Mouse (Mus musculus): Measurements from ENCODE around the gene Rnf212b. TPM values are rescaled to one million over a fixed set of nuclear protein-coding genes. Genes with fewer than 3 reads are reported as not detected.

Rnf212b gene
- polyA plus RNA-seq, 1 experiment from 2014 or later, result not detected

DNA sequence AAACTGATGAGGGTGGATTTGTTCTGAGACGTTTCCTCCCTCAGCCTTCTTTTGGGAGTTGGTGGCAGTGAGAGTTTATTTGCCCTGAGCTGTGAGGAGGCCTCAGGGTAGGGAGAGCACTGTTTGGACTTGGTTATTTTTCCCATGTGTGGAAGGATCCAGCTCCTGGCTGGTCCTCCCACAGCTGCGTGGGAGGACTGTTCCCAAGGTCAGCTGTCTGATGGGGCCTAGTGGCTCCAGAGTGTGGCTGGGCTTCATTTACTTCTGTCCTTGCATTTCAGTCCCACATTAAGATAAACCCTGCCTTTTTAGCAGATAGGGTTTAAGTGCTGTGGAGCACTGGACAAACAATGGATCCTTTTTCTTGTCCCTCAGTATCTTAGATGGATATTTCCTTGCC, 83.5 kb downstream of the Rnf212b start:
- 32% methylated on average over 2 of the region's 2 CpGs for WGBS
- Histone ChIP-seq H3K9me3 (replicated peaks) (no peaks in the 10 kb centered on the region), H3K36me3 (peaks cover 35% of the 10 kb centered on the region), H3K4me2 (no peak overlapping the region), H3K27ac (ENCODE audit: poor library complexity, severe bottlenecking) (peak overlapping the region; percentile 56), H3K27me3 (replicated peaks) (no peaks in the 10 kb centered on the region), H3K4me3 (no peak overlapping the region), H3K4me1 (replicated peaks) (peaks cover 22% of the 10 kb centered on the region), H3K9ac (peak overlapping the region; percentile 59; the same call in 1 of the 2 replicates)
- ATAC-seq (ENCODE audit: insufficient number of reproducible peaks, low FRiP score), result no peak

DNA sequence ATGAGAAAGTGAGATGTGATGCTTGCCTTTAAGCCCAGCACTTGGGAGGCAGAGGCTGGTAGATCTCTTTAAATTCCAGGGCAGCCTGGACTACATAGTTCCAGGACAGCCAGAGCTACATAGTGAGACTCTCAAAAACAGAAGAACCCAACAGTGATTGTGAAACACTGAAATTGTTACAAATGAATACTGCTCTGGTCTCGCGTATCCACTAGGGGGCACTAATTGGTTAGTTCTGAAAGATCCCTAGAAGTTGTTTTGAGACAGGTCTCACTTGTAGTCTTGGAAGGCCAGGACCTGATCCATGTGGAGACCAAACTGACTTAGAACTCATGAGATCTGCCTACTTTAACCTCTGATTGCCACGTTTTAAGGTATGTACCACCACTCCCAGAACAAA, 86.4 kb downstream of the Rnf212b start:
- H3K36me3 ChIP-seq, result peaks cover 43% of the 10 kb centered on the region

DNA sequence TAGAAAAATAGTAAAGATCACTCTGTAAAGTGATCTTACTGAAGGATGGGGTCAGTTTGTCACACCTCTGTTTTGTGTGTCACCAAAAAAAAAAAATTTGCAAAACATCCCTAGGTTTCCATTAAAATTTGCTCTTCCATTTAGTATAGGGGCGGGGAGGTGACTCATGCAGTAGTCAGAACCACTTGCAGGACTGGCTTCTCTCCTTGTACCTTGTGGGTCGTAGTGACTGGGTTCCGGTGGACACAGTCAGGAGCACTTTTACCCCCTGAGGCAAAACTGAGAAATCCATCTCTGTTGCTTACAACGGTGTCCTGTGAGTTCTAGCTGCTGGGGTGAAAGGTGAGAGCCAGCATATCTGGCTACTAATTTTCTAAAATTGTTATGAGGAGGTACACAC, 89.7 kb downstream of the Rnf212b start:
- no peak overlapping the region for H3K4me2 ChIP-seq
- H3K9ac ChIP-seq, result no peak overlapping the region
- 88% methylated on average over 4 of the region's 4 CpGs for WGBS
- no peak overlapping the region for H3K27ac ChIP-seq (ENCODE audit: poor library complexity, severe bottlenecking)
- no peaks in the 10 kb centered on the region for H3K9me3 ChIP-seq (replicated peaks)
- H3K27me3 ChIP-seq (replicated peaks), result 0 out of 2 replicates have a peak, but pooled peaks cover 6% of the 10 kb centered on the region
- peaks cover 10% of the 10 kb centered on the region; the same call in 1 of the 2 replicates for H3K4me1 ChIP-seq (replicated peaks)
- peaks cover 42% of the 10 kb centered on the region for H3K36me3 ChIP-seq
- H3K4me3 ChIP-seq, result no peak overlapping the region
- no peak for ATAC-seq (ENCODE audit: insufficient number of reproducible peaks, low FRiP score)

More for the DNA sequence above, 86.4 kb downstream of the Rnf212b start:
- ATAC-seq (ENCODE audit: insufficient number of reproducible peaks, low FRiP score), result no peak; the same call in 1 of the 2 replicates
- 0% methylated on average over 3 of the region's 3 CpGs for WGBS
- no peak overlapping the region for H3K4me3 ChIP-seq
- no peaks in the 10 kb centered on the region for H3K9me3 ChIP-seq (replicated peaks)
- no peak overlapping the region for H3K9ac ChIP-seq
- no peaks in the 10 kb centered on the region for H3K27me3 ChIP-seq (replicated peaks)
- no peak overlapping the region for H3K27ac ChIP-seq (ENCODE audit: poor library complexity, severe bottlenecking)
- H3K4me1 ChIP-seq (replicated peaks), result peaks cover 26% of the 10 kb centered on the region
- H3K4me2 ChIP-seq, result no peak overlapping the region

Other genes with a start within 250 kb of the Rnf212b start
- gene Ajuba, start 236.6 kb upstream of the Rnf212b start, polyA plus RNA-seq (2016; fragmentation: Nextera tagmentation; extraction: Ambion mirVana), result 39.5 and 40.7 TPM in 2 replicates
- 6.4 and 6.8 TPM in 2 replicates for gene 4931414P19Rik, start 208.1 kb upstream of the Rnf212b start, polyA plus RNA-seq (2016; fragmentation: Nextera tagmentation; extraction: Ambion mirVana)
- gene Psmb5, start 196.1 kb upstream of the Rnf212b start, polyA plus RNA-seq (2016; fragmentation: Nextera tagmentation; extraction: Ambion mirVana), result 300 and 308 TPM in 2 replicates
- gene Psmb11, start 192.7 kb upstream of the Rnf212b start, polyA plus RNA-seq (2016; fragmentation: Nextera tagmentation; extraction: Ambion mirVana), result not detected in 2 replicates
- gene Gm17606, start 173.2 kb upstream of the Rnf212b start, polyA plus RNA-seq (2016; fragmentation: Nextera tagmentation; extraction: Ambion mirVana), result not detected in 2 replicates
- 3.1 and 3.3 TPM in 2 replicates for gene Cdh24, start 172.8 kb upstream of the Rnf212b start, polyA plus RNA-seq (2016; fragmentation: Nextera tagmentation; extraction: Ambion mirVana)
- 50.3 and 57.1 TPM in 2 replicates for gene 1700123O20Rik, start 127.9 kb upstream of the Rnf212b start, polyA plus RNA-seq (2016; fragmentation: Nextera tagmentation; extraction: Ambion mirVana)
- gene Acin1, start 127.2 kb upstream of the Rnf212b start, polyA plus RNA-seq (2016; fragmentation: Nextera tagmentation; extraction: Ambion mirVana), result 85.1 and 89.0 TPM in 2 replicates
- 0.21 and 0.28 TPM in 2 replicates for gene Gm29776, start 115.3 kb upstream of the Rnf212b start, polyA plus RNA-seq (2016; fragmentation: Nextera tagmentation; extraction: Ambion mirVana)
- not detected in 2 replicates for gene Cebpe, start 102.0 kb upstream of the Rnf212b start, polyA plus RNA-seq (2016; fragmentation: Nextera tagmentation; extraction: Ambion mirVana)
- 4.4 and 4.7 TPM in 2 replicates for gene Slc7a8, start 32.2 kb upstream of the Rnf212b start, polyA plus RNA-seq (2016; fragmentation: Nextera tagmentation; extraction: Ambion mirVana)
- gene Homez, start 56.8 kb downstream of the Rnf212b start, polyA plus RNA-seq (2016; fragmentation: Nextera tagmentation; extraction: Ambion mirVana), result 7.4 and 10.4 TPM in 2 replicates
- 0.62 and 0.79 TPM in 2 replicates for gene Ppp1r3e, start 63.4 kb downstream of the Rnf212b start, polyA plus RNA-seq (2016; fragmentation: Nextera tagmentation; extraction: Ambion mirVana)
- 2.3 and 2.4 TPM in 2 replicates for gene Bcl2l2, start 69.2 kb downstream of the Rnf212b start, polyA plus RNA-seq (2016; fragmentation: Nextera tagmentation; extraction: Ambion mirVana)
- not detected in 2 replicates for gene Gm20521, start 69.3 kb downstream of the Rnf212b start, polyA plus RNA-seq (2016; fragmentation: Nextera tagmentation; extraction: Ambion mirVana)
- gene Pabpn1, start 78.4 kb downstream of the Rnf212b start, polyA plus RNA-seq (2016; fragmentation: Nextera tagmentation; extraction: Ambion mirVana), result 96.3 and 101 TPM in 2 replicates
- gene Slc22a17, start 99.0 kb downstream of the Rnf212b start, polyA plus RNA-seq (2016; fragmentation: Nextera tagmentation; extraction: Ambion mirVana), result 47.1 and 50.8 TPM in 2 replicates
- gene Efs, start 112.0 kb downstream of the Rnf212b start, polyA plus RNA-seq (2016; fragmentation: Nextera tagmentation; extraction: Ambion mirVana), result 15.0 and 16.7 TPM in 2 replicates
- gene Il25, start 118.6 kb downstream of the Rnf212b start, polyA plus RNA-seq (2016; fragmentation: Nextera tagmentation; extraction: Ambion mirVana), result not detected in 2 replicates
- gene Cmtm5, start 122.1 kb downstream of the Rnf212b start, polyA plus RNA-seq (2016; fragmentation: Nextera tagmentation; extraction: Ambion mirVana), result 0.57 and 0.89 TPM in 2 replicates
- gene Myh6, start 152.8 kb downstream of the Rnf212b start, polyA plus RNA-seq (2016; fragmentation: Nextera tagmentation; extraction: Ambion mirVana), result 2,737 and 2,858 TPM in 2 replicates
- gene Gm17428, start 162.8 kb downstream of the Rnf212b start, polyA plus RNA-seq (2016; fragmentation: Nextera tagmentation; extraction: Ambion mirVana), result not detected in 2 replicates
- gene Myh7, start 180.5 kb downstream of the Rnf212b start, polyA plus RNA-seq (2016; fragmentation: Nextera tagmentation; extraction: Ambion mirVana), result 5,583 and 5,934 TPM in 2 replicates
- gene Ngdn, start 201.3 kb downstream of the Rnf212b start, polyA plus RNA-seq (2016; fragmentation: Nextera tagmentation; extraction: Ambion mirVana), result 55.7 and 60.8 TPM in 2 replicates

Measured in heart, embryonic 12.5 days (tissue).